Mouse (Mus musculus) heart, adult 2 months (tissue): ENCODE measurements around the gene Cacnb1.

Experiments used
- CTCF ChIP-seq: fragments of 200-600 bp; IDR thresholded peaks from 2 replicates; pipeline ENCODE4 v1.8.1; 2022; ENCODE audit warnings: antibody characterized with exemption, mild to moderate bottlenecking, moderate library complexity
- EP300 ChIP-seq: fragments of 200-500 bp; IDR thresholded peaks from 2 replicates; pipeline ENCODE4 v1.6.1; 2011; ENCODE audit warnings: low read depth, low read length, control low read depth; ENCODE audit not compliant: insufficient read depth
- POLR2A ChIP-seq: fragments of 200-500 bp; IDR thresholded peaks from 2 replicates; pipeline ENCODE4 v1.6.1; 2011; ENCODE audit warnings: mild to moderate bottlenecking, low read depth, low read length, control low read depth; ENCODE audit not compliant: insufficient read depth

DNA sequence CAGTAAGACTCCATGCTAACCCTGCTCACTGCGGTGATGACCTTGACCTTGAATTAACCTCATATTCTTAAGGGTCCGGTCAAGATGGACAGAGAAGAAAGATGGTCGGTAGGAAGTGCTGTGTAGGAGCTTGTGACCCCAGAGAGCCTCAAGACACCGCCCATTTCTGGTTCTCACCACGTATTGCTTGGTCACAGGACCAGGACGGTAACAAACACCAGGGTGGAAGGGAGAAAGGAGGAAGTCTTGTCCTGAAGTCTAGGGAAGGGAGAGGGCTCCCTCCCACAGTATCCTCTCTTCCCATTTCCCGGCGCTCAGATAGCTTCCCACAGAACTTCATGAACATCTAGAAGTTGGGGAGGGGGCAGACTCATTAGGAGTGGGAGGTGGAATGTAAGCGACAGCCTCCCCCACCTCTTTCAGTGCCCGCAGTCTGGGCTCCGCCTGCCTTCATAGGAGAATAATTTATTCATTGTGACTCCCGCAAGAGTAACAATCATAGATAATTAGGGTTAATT lies 28.8 kb upstream of the Cacnb1 start:
- TF ChIP-seq POLR2A = no peak
- TF ChIP-seq EP300 = no peak
- no peak for TF ChIP-seq CTCF
